Mouse (Mus musculus) urinary bladder, adult 18-20 months (tissue): ENCODE measurements at regions not wholly inside any gene's neighbourhood (a gene's known extent, or its start where the extent isn't known, plus 50 kb on each side); places are given as distances from the start of the nearest gene placed in this dataset.

Source experiments
- DNase-seq, 2 experiments: peaks; one replicate each; pipeline ENCODE4 v3.0.0; 2022; ENCODE audit warnings: low spot score in 2 of 2, mixed read lengths in 2 of 2

GRCm38 (mm10) chr16:9255351-9255750, 425.5 kb downstream of the 1810013L24Rik start:
- no peak for DNase-seq

GRCm38 (mm10) chr16:9260966-9261365, 431.1 kb downstream of the 1810013L24Rik start:
- DNase-seq, result no peak

GRCm38 (mm10) chr16:9264554-9265145, 434.8 kb downstream of the 1810013L24Rik start:
- no peak for DNase-seq

- no peak for DNase-seq
These were observed 437.3 kb downstream of the 1810013L24Rik start for GRCm38 (mm10) chr16:9267204-9267603.

- DNase-seq, result no peak
These were observed 440.2 kb downstream of the 1810013L24Rik start for GRCm38 (mm10) chr16:9270099-9270498.

- no peak for DNase-seq
These were observed 440.8 kb downstream of the 1810013L24Rik start for GRCm38 (mm10) chr16:9270671-9271070.

- no peak for DNase-seq
These were observed 443.9 kb downstream of the 1810013L24Rik start for GRCm38 (mm10) chr16:9273751-9274300.

GRCm38 (mm10) chr16:9274583-9275100, 444.7 kb downstream of the 1810013L24Rik start:
- no peak for DNase-seq

- no peak for DNase-seq
These were observed 445.5 kb downstream of the 1810013L24Rik start for GRCm38 (mm10) chr16:9275426-9275825.

GRCm38 (mm10) chr16:9277064-9277463, 447.2 kb downstream of the 1810013L24Rik start:
- no peak for DNase-seq

GRCm38 (mm10) chr16:9279726-9280125, 449.8 kb downstream of the 1810013L24Rik start:
- no peak for DNase-seq

- DNase-seq, result no peak
These were observed 450.5 kb downstream of the 1810013L24Rik start for GRCm38 (mm10) chr16:9280431-9280830.

GRCm38 (mm10) chr16:9280931-9281330, 451.0 kb downstream of the 1810013L24Rik start:
- DNase-seq, result no peak

- no peak for DNase-seq
These were observed 454.5 kb downstream of the 1810013L24Rik start for GRCm38 (mm10) chr16:9284423-9284822.

- DNase-seq, result no peak
These were observed 456.0 kb downstream of the 1810013L24Rik start for GRCm38 (mm10) chr16:9285921-9286320.

GRCm38 (mm10) chr16:9287557-9287956, 457.7 kb downstream of the 1810013L24Rik start:
- DNase-seq, result no peak

- no peak for DNase-seq
These were observed 461.6 kb downstream of the 1810013L24Rik start for GRCm38 (mm10) chr16:9291356-9292020.

GRCm38 (mm10) chr16:9303134-9303533, 473.2 kb downstream of the 1810013L24Rik start:
- DNase-seq, result no peak

GRCm38 (mm10) chr16:9304079-9304478, 474.2 kb downstream of the 1810013L24Rik start:
- DNase-seq, result no peak

GRCm38 (mm10) chr16:9310744-9311143, 480.8 kb downstream of the 1810013L24Rik start:
- DNase-seq, result no peak

- no peak for DNase-seq
These were observed 505.7 kb downstream of the 1810013L24Rik start for GRCm38 (mm10) chr16:9335626-9336025.

- no peak for DNase-seq
These were observed 506.2 kb downstream of the 1810013L24Rik start for GRCm38 (mm10) chr16:9336063-9336462.

GRCm38 (mm10) chr16:9339456-9339855, 509.6 kb downstream of the 1810013L24Rik start:
- no peak for DNase-seq
